Mouse (Mus musculus): Measurements from ENCODE around the gene Gemin4. TPM values are rescaled to one million over a fixed set of nuclear protein-coding genes. Genes with fewer than 3 reads are reported as not detected.
A peak's percentile ranks its signal among the peaks of the same experiment; 100 is the strongest.
"Not testable (repeated sequence)": the region's sequence is repeated elsewhere in the genome, so short reads cannot be mapped to it uniquely, and the experiment has no call there.

The Gemin4 gene
- polyA plus RNA-seq, 1 experiment from 2014 or later: 12.0 TPM

DNA sequence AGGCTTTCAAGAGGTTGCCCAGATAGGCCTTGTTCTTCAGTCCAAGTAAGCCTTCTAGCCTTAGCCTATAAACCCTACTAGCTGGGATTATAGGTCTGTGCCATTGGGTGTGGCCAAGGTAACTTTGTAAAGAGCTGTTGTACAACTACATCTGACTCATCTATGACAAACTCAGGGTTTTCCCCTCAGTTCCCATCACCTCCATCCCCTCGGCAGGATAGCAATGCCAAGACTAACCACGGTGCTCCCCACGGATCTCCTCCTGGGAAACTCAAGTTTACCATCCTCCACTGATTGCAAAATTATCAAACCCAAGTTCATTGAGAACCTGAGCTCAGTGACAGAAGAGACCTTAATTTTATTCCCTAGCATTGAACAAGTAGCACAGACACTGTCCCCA, 18.7 kb upstream of the Gemin4 start:
- Histone ChIP-seq H3K4me1 (ENCODE audit: control insufficient read depth, insufficient read depth, low read depth, low read length) (no peaks in the 10 kb centered on the region), H3K9me3 (ENCODE audit: control insufficient read depth, low read length) (no peaks in the 10 kb centered on the region), H3K36me3 (ENCODE audit: control insufficient read depth, insufficient read depth, low read length) (peaks cover 23% of the 10 kb centered on the region), H3K27ac (ENCODE audit: low read depth, low read length) (no peak overlapping the region), H3K9ac (ENCODE audit: low read depth, low read length) (no peak overlapping the region), H3K27me3 (replicated peaks; ENCODE audit: control insufficient read depth, insufficient read depth, low read length) (no peaks in the 10 kb centered on the region), H3K4me3 (ENCODE audit: low read length) (no peak overlapping the region), H3K4me2 (ENCODE audit: low read length) (no peak overlapping the region)
- 90% methylated on average over 3 of the region's 3 CpGs for WGBS
- ATAC-seq: no peak

- no peak overlapping the region for H3K27ac ChIP-seq (ENCODE audit: low read depth, low read length)
- H3K4me3 ChIP-seq (ENCODE audit: low read length): no peak overlapping the region
- no peaks in the 10 kb centered on the region for H3K27me3 ChIP-seq (replicated peaks; ENCODE audit: control insufficient read depth, insufficient read depth, low read length)
- H3K36me3 ChIP-seq (ENCODE audit: control insufficient read depth, insufficient read depth, low read length): peaks cover 8% of the 10 kb centered on the region
- no peak overlapping the region for H3K4me2 ChIP-seq (ENCODE audit: low read length)
- ATAC-seq: no peak
- H3K9ac ChIP-seq (ENCODE audit: low read depth, low read length): no peak overlapping the region
- no peaks in the 10 kb centered on the region for H3K9me3 ChIP-seq (ENCODE audit: control insufficient read depth, low read length)
- no peaks in the 10 kb centered on the region for H3K4me1 ChIP-seq (ENCODE audit: control insufficient read depth, insufficient read depth, low read depth, low read length)
Observed at GRCm38 (mm10) chr11:76225051-76225450, 7.6 kb upstream of the Gemin4 start.

GRCm38 (mm10) chr11:76224631-76225030, 7.2 kb upstream of the Gemin4 start:
- Histone ChIP-seq H3K4me3 (ENCODE audit: low read length) (no peak overlapping the region), H3K4me2 (ENCODE audit: low read length) (no peak overlapping the region), H3K27ac (ENCODE audit: low read depth, low read length) (no peak overlapping the region), H3K9ac (ENCODE audit: low read depth, low read length) (no peak overlapping the region), H3K27me3 (replicated peaks; ENCODE audit: control insufficient read depth, insufficient read depth, low read length) (no peaks in the 10 kb centered on the region), H3K4me1 (ENCODE audit: control insufficient read depth, insufficient read depth, low read depth, low read length) (no peaks in the 10 kb centered on the region), H3K36me3 (ENCODE audit: control insufficient read depth, insufficient read depth, low read length) (peaks cover 8% of the 10 kb centered on the region), H3K9me3 (ENCODE audit: control insufficient read depth, low read length) (no peaks in the 10 kb centered on the region)
- 96% methylated on average over 5 of the region's 5 CpGs for WGBS
- no peak for ATAC-seq

DNA sequence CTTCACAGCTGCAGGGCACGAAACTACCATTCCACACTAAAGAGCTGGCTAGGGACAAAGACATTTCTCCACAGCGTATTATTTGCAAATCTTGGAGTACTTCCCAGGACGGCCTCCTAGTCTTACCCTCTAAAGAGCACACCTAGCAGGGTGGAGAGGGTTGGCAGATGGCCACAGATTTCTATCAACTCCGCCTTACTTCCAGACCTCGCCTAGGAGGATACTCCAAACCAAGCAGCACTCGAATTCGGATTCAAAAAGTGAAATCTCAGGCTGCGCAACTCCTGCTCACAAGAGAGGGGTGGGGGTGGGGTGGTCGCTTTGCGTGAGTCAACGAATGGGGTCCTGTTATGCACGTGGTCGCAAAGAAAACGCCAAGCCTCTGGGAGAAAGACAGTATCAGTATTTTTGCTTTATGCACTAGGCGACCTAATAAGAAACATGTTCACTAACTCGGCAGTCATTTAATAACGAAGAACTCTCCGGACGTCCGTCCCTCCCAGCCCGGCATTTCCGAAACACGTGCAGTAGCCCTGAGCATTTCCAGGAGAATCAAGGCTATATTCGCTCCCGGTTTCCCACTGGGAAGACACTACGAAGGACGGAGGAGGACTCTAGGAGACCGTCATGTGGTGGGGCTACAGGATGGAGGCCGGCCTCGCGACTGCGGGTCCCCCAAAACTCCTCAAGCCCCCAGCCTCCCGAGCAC, 629 bp downstream of the Gemin4 start:
- peak overlapping the region; percentile 73 for H3K4me2 ChIP-seq (ENCODE audit: low read length)
- H3K36me3 ChIP-seq (ENCODE audit: control insufficient read depth, insufficient read depth, low read length): peaks cover 7% of the 10 kb centered on the region; the same call in 1 of the 2 replicates
- H3K9ac ChIP-seq (ENCODE audit: low read depth, low read length): peak overlapping the region; percentile 89
- peak overlapping the region; percentile 82 for H3K27ac ChIP-seq (ENCODE audit: low read depth, low read length)
- peak overlapping the region; percentile 78 for H3K4me3 ChIP-seq (ENCODE audit: low read length)
- H3K27me3 ChIP-seq (replicated peaks; ENCODE audit: control insufficient read depth, insufficient read depth, low read length): no peaks in the 10 kb centered on the region
- peak; percentile 16 for ATAC-seq
- H3K4me1 ChIP-seq (ENCODE audit: control insufficient read depth, insufficient read depth, low read depth, low read length): peaks cover 8% of the 10 kb centered on the region
- 2% methylated on average over 33 of the region's 33 CpGs for WGBS
- no peaks in the 10 kb centered on the region for H3K9me3 ChIP-seq (ENCODE audit: control insufficient read depth, low read length)

- no peak overlapping the region for H3K27ac ChIP-seq (ENCODE audit: low read depth, low read length)
- H3K36me3 ChIP-seq (ENCODE audit: control insufficient read depth, insufficient read depth, low read length): peaks cover 7% of the 10 kb centered on the region; the same call in 1 of the 2 replicates
- H3K4me2 ChIP-seq (ENCODE audit: low read length): peak overlapping the region; percentile 73
- no peaks in the 10 kb centered on the region for H3K27me3 ChIP-seq (replicated peaks; ENCODE audit: control insufficient read depth, insufficient read depth, low read length)
- no peaks in the 10 kb centered on the region for H3K9me3 ChIP-seq (ENCODE audit: control insufficient read depth, low read length)
- WGBS: 92% methylated on average over 5 of the region's 5 CpGs
- no peak overlapping the region for H3K9ac ChIP-seq (ENCODE audit: low read depth, low read length)
- peaks cover 8% of the 10 kb centered on the region for H3K4me1 ChIP-seq (ENCODE audit: control insufficient read depth, insufficient read depth, low read depth, low read length)
- no peak for ATAC-seq
- peak overlapping the region; percentile 78; the same call in 1 of the 2 replicates for H3K4me3 ChIP-seq (ENCODE audit: low read length)
Observed at GRCm38 (mm10) chr11:76216049-76216540, 1.4 kb downstream of the Gemin4 start.

- Histone ChIP-seq H3K4me1 (ENCODE audit: control insufficient read depth, insufficient read depth, low read depth, low read length) (peaks cover 8% of the 10 kb centered on the region), H3K4me2 (ENCODE audit: low read length) (no peak overlapping the region), H3K27ac (ENCODE audit: low read depth, low read length) (no peak overlapping the region), H3K4me3 (ENCODE audit: low read length) (no peak overlapping the region), H3K9me3 (ENCODE audit: control insufficient read depth, low read length) (no peaks in the 10 kb centered on the region), H3K9ac (ENCODE audit: low read depth, low read length) (no peak overlapping the region), H3K36me3 (ENCODE audit: control insufficient read depth, insufficient read depth, low read length) (peaks cover 8% of the 10 kb centered on the region; the same call in 1 of the 2 replicates), H3K27me3 (replicated peaks; ENCODE audit: control insufficient read depth, insufficient read depth, low read length) (no peaks in the 10 kb centered on the region)
- no peak for ATAC-seq
- WGBS: 94% methylated on average over 2 of the region's 2 CpGs
Observed at GRCm38 (mm10) chr11:76215011-76215410, 2.5 kb downstream of the Gemin4 start.

- WGBS: 15% methylated on average over 5 of the region's 5 CpGs
- H3K9me3 ChIP-seq (ENCODE audit: control insufficient read depth, low read length): no peaks in the 10 kb centered on the region
- H3K27ac ChIP-seq (ENCODE audit: low read depth, low read length): no peak overlapping the region
- peaks cover 8% of the 10 kb centered on the region for H3K4me1 ChIP-seq (ENCODE audit: control insufficient read depth, insufficient read depth, low read depth, low read length)
- peaks cover 10% of the 10 kb centered on the region; the same call in 1 of the 2 replicates for H3K36me3 ChIP-seq (ENCODE audit: control insufficient read depth, insufficient read depth, low read length)
- H3K4me3 ChIP-seq (ENCODE audit: low read length): no peak overlapping the region
- H3K9ac ChIP-seq (ENCODE audit: low read depth, low read length): no peak overlapping the region
- ATAC-seq: no peak
- no peaks in the 10 kb centered on the region for H3K27me3 ChIP-seq (replicated peaks; ENCODE audit: control insufficient read depth, insufficient read depth, low read length)
- H3K4me2 ChIP-seq (ENCODE audit: low read length): no peak overlapping the region
Observed at GRCm38 (mm10) chr11:76213841-76214240, 3.6 kb downstream of the Gemin4 start.

DNA sequence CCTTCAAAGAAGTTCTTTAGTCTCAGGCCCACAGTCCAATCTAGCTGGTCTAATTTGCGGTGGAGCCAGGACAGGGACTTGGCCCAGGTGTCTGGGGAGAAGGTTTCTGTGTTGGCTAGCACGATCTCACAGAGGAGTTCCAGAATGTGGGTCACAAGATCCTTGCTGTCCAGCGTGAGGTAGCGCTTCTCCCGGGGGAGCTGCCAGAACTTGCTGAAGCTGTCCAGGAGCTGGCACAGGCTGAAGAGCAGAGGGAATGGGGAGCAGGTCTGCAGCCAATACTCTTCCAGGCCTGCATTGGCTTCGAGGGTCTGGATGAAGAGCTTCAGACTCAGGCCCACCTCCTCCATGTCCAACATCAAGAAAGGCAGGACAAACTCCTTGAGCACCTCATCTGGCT, 5.9 kb downstream of the Gemin4 start:
- not testable (repeated sequence) for ATAC-seq; H3K9me3 ChIP-seq (ENCODE audit: control insufficient read depth, low read length); H3K27me3 ChIP-seq (replicated peaks; ENCODE audit: control insufficient read depth, insufficient read depth, low read length); H3K9ac ChIP-seq (ENCODE audit: low read depth, low read length); H3K4me1 ChIP-seq (ENCODE audit: control insufficient read depth, insufficient read depth, low read depth, low read length); H3K4me2 ChIP-seq (ENCODE audit: low read length); H3K27ac ChIP-seq (ENCODE audit: low read depth, low read length); H3K4me3 ChIP-seq (ENCODE audit: low read length)
- 100% methylated on average over 5 of the region's 6 CpGs for WGBS
- peaks cover 26% of the 10 kb centered on the region for H3K36me3 ChIP-seq (ENCODE audit: control insufficient read depth, insufficient read depth, low read length)

DNA sequence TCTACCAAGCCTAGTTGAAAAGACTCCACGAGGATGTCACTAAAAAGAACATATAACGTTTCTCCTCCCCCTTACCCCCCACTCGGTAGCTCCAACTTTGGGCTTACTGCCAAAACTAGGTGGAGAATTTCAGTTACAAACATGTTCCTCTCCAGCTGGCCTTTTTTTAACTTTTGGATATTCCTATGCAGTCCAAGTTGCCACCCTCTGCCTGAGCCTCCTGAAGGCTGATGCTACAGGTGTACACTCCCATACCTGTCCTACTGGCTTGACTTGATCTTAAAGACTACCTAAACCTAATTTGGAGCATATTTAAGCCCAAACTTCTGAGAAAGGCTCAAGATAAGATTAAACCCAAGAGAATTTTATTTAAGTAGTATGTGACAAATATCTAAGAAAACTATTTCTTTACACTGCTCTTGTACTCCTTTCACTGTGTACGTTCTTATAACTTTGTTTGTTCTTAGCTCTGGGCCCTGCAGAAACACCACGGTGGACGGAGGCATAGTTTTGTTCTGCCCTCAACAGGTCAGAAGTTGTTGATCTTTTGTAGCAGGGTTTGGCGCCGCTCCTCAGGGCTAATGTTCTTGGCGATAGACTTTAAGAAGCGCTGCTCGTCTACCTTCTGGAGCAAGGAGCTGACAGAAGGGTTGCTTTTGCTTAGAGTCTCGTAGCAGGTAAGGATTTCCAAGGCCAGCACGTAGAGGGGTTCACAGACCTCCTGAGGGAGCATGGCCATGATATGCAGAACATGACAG, 7.1 kb downstream of the Gemin4 start:
- Histone ChIP-seq H3K36me3 (ENCODE audit: control insufficient read depth, insufficient read depth, low read length) (peaks cover 27% of the 10 kb centered on the region), H3K27ac (ENCODE audit: low read depth, low read length) (no peak overlapping the region), H3K27me3 (replicated peaks; ENCODE audit: control insufficient read depth, insufficient read depth, low read length) (no peaks in the 10 kb centered on the region), H3K4me1 (ENCODE audit: control insufficient read depth, insufficient read depth, low read depth, low read length) (no peaks in the 10 kb centered on the region), H3K9ac (ENCODE audit: low read depth, low read length) (no peak overlapping the region), H3K9me3 (ENCODE audit: control insufficient read depth, low read length) (no peaks in the 10 kb centered on the region), H3K4me2 (ENCODE audit: low read length) (no peak overlapping the region), H3K4me3 (ENCODE audit: low read length) (no peak overlapping the region)
- WGBS: 90% methylated on average over 13 of the region's 13 CpGs
- no peak for ATAC-seq
